In genomic region chr3:121464733-121465305, GRCm38 (mm10) we compare ENCODE assay signal across 11 mouse cellular contexts. TPM values are rescaled to one million over a fixed set of nuclear protein-coding genes. Genes with fewer than 3 reads are reported as not detected.
DNase-seq lines count a peak whose midpoint lies in the region; ATAC-seq and TF ChIP-seq lines count a peak whose summit lies in the region.
"Had no signal": no experiment of that assay in that cellular context is flagged by ENCODE, and none has a peak within 500 bp of the region (broad histone marks: within the 10 kb centered on the region; RNA-seq: fewer than 3 reads in every experiment).

No protein-coding gene starts in this region.

- no peak for TF ChIP-seq POLR2A in embryonic fibroblast, embryonic 13.5 days (IDR thresholded peaks at IDR 0.05; ENCODE audit: low read depth, low read length)

- peaks cover 13% of the 10 kb centered on the region for H3K4me1 ChIP-seq in intestine, embryonic 14.5 days (replicated peaks; ENCODE audit: control insufficient read depth, insufficient read depth, low read length)
- H3K4me1 ChIP-seq in intestine, embryonic 15.5 days (replicated peaks), result peaks cover 7% of the 10 kb centered on the region
- 0 out of 2 replicates have a peak, but pooled peaks cover 3% of the 10 kb centered on the region for H3K4me1 ChIP-seq in embryonic fibroblast, embryonic 13.5 days (ENCODE audit: control insufficient read depth, insufficient read depth, low read length)
- peaks cover 8% of the 10 kb centered on the region for H3K4me1 ChIP-seq in hindbrain, embryonic 15.5 days (replicated peaks)
- peaks cover 20% of the 10 kb centered on the region for H3K4me1 ChIP-seq in neural tube, embryonic 12.5 days
- H3K4me1 ChIP-seq in kidney, embryonic 16.5 days (ENCODE audit: insufficient read depth, low read length), result peaks cover 22% of the 10 kb centered on the region

- no peak overlapping the region for H3K9ac ChIP-seq in intestine, embryonic 14.5 days (ENCODE audit: low read length)
- H3K9ac ChIP-seq in intestine, embryonic 15.5 days, result no peak overlapping the region
- H3K9ac ChIP-seq in hindbrain, embryonic 15.5 days, result no peak overlapping the region
- H3K9ac ChIP-seq in neural tube, embryonic 12.5 days, result no peak overlapping the region
- H3K9ac ChIP-seq in kidney, embryonic 16.5 days (replicated peaks; ENCODE audit: low read length), result no peak overlapping the region
- H3K9ac ChIP-seq: heart, embryonic 15.5 days; lung, embryonic 15.5 days had no signal

- peaks cover 13% of the 10 kb centered on the region for H3K36me3 ChIP-seq in intestine, embryonic 14.5 days (ENCODE audit: control insufficient read depth, insufficient read depth, low read length)
- H3K36me3 ChIP-seq in intestine, embryonic 15.5 days, result no peaks in the 10 kb centered on the region
- H3K36me3 ChIP-seq in hindbrain, embryonic 15.5 days, result no peaks in the 10 kb centered on the region
- H3K36me3 ChIP-seq in neural tube, embryonic 12.5 days, result peaks cover 14% of the 10 kb centered on the region
- peaks cover 12% of the 10 kb centered on the region; the same call in 1 of the 2 replicates for H3K36me3 ChIP-seq in kidney, embryonic 16.5 days (ENCODE audit: insufficient read depth, low read length)
- H3K36me3 ChIP-seq: heart, embryonic 15.5 days had no signal

- DNase-seq in intestine, embryonic 14.5 days (ENCODE audit: low spot score), result no peak
- no peak for DNase-seq in left cerebral cortex, postnatal 36 days (ENCODE audit: low spot score in 2 of 2)

- intact Hi-C loops in left cerebral cortex, postnatal 36 days (cut with DNase I), result no loop called here

- H3K4me2 ChIP-seq in intestine, embryonic 14.5 days (ENCODE audit: low read length), result no peak overlapping the region
- H3K4me2 ChIP-seq in intestine, embryonic 15.5 days (replicated peaks), result no peak overlapping the region
- no peak overlapping the region for H3K4me2 ChIP-seq in hindbrain, embryonic 15.5 days
- no peak overlapping the region for H3K4me2 ChIP-seq in neural tube, embryonic 12.5 days (replicated peaks)
- H3K4me2 ChIP-seq in kidney, embryonic 16.5 days (replicated peaks; ENCODE audit: low read depth, low read length), result no peak overlapping the region
- H3K4me2 ChIP-seq: heart, embryonic 15.5 days; lung, embryonic 15.5 days had no signal

- no peak for TF ChIP-seq CTCF in embryonic fibroblast, embryonic 13.5 days (IDR thresholded peaks at IDR 0.05; ENCODE audit: borderline replicate concordance, insufficient read depth, low read length)

- no peaks in the 10 kb centered on the region for H3K9me3 ChIP-seq in intestine, embryonic 14.5 days (ENCODE audit: control insufficient read depth, low read length)
- no peaks in the 10 kb centered on the region for H3K9me3 ChIP-seq in intestine, embryonic 15.5 days
- H3K9me3 ChIP-seq in hindbrain, embryonic 15.5 days, result no peaks in the 10 kb centered on the region
- no peaks in the 10 kb centered on the region for H3K9me3 ChIP-seq in neural tube, embryonic 12.5 days
- H3K9me3 ChIP-seq in kidney, embryonic 16.5 days (ENCODE audit: low read length), result no peaks in the 10 kb centered on the region
- H3K9me3 ChIP-seq: heart, embryonic 15.5 days; lung, embryonic 15.5 days had no signal

- H3K27ac ChIP-seq in intestine, embryonic 14.5 days (ENCODE audit: low read depth), result 0 out of 2 replicates have a peak overlapping the region, but pooled peaks have one; percentile 7
- no peak overlapping the region for H3K27ac ChIP-seq in intestine, embryonic 15.5 days
- peak overlapping the region; percentile 74 for H3K27ac ChIP-seq in embryonic fibroblast, embryonic 13.5 days (ENCODE audit: insufficient read depth, low read length)
- H3K27ac ChIP-seq in hindbrain, embryonic 15.5 days (replicated peaks), result peak overlapping the region; percentile 77
- H3K27ac ChIP-seq in neural tube, embryonic 12.5 days, result peak overlapping the region; percentile 62
- no peak overlapping the region for H3K27ac ChIP-seq in kidney, embryonic 16.5 days (ENCODE audit: low read length)
- H3K27ac ChIP-seq: heart, embryonic 15.5 days; left cerebral cortex, adult 2 months; lung, embryonic 15.5 days had no signal

- no peak for ATAC-seq in intestine, embryonic 14.5 days (replicated peaks; ENCODE audit: low FRiP score, low TSS enrichment, low read depth)
- ATAC-seq in intestine, embryonic 15.5 days, result no peak
- ATAC-seq in hindbrain, embryonic 15.5 days (ENCODE audit: low FRiP score, low read depth), result no peak
- peak; percentile 27; the same call in 1 of the 2 replicates for ATAC-seq in neural tube, embryonic 12.5 days (ENCODE audit: low FRiP score, low read depth)
- no peak for ATAC-seq in kidney, embryonic 16.5 days (ENCODE audit: low FRiP score, low TSS enrichment)
- no peak for ATAC-seq in activated CD4-positive, CD25-positive, alpha-beta regulatory T cell, adult 4 months

- no peak overlapping the region for H3K4me3 ChIP-seq in intestine, embryonic 14.5 days (ENCODE audit: low read depth, low read length)
- H3K4me3 ChIP-seq in intestine, embryonic 15.5 days (replicated peaks), result no peak overlapping the region
- H3K4me3 ChIP-seq in embryonic fibroblast, embryonic 13.5 days (ENCODE audit: insufficient read depth, low read length), result no peak overlapping the region
- no peak overlapping the region for H3K4me3 ChIP-seq in hindbrain, embryonic 15.5 days
- H3K4me3 ChIP-seq in neural tube, embryonic 12.5 days, result no peak overlapping the region
- H3K4me3 ChIP-seq in kidney, embryonic 16.5 days (ENCODE audit: low read length), result no peak overlapping the region
- H3K4me3 ChIP-seq: heart, embryonic 15.5 days; left cerebral cortex, adult 2 months; lung, embryonic 15.5 days had no signal

- WGBS in intestine, embryonic 14.5 days, result 72% methylated on average over 7 of the region's 7 CpGs
- 76% methylated on average over 7 of the region's 7 CpGs for WGBS in intestine, embryonic 15.5 days
- 35% methylated on average over 7 of the region's 7 CpGs for WGBS in hindbrain, embryonic 15.5 days
- WGBS in neural tube, embryonic 12.5 days, result 42% methylated on average over 7 of the region's 7 CpGs
- WGBS in kidney, embryonic 16.5 days, result 77% methylated on average over 7 of the region's 7 CpGs

- H3K27me3 ChIP-seq in intestine, embryonic 14.5 days (replicated peaks; ENCODE audit: control insufficient read depth, insufficient read depth, low read length), result no peaks in the 10 kb centered on the region
- H3K27me3 ChIP-seq in intestine, embryonic 15.5 days (replicated peaks), result no peaks in the 10 kb centered on the region
- no peaks in the 10 kb centered on the region for H3K27me3 ChIP-seq in hindbrain, embryonic 15.5 days
- no peaks in the 10 kb centered on the region for H3K27me3 ChIP-seq in neural tube, embryonic 12.5 days (replicated peaks)
- H3K27me3 ChIP-seq in kidney, embryonic 16.5 days (ENCODE audit: insufficient read depth, low read length), result no peaks in the 10 kb centered on the region
- H3K27me3 ChIP-seq: heart, embryonic 15.5 days; lung, embryonic 15.5 days had no signal

RNA-seq across cellular contexts. Expression of gene Cnn3, which starts 38.5 kb away (rescaled TPM):
- 567 and 699 TPM in 2 replicates for polyA plus RNA-seq in intestine, embryonic 14.5 days (2014; fragmentation: Nextera tagmentation; extraction: Ambion mirVana)
- 414 and 470 TPM in 2 replicates for polyA plus RNA-seq in intestine, embryonic 15.5 days (2015; fragmentation: Nextera tagmentation; extraction: Ambion mirVana)
- polyA plus RNA-seq in embryonic fibroblast, embryonic 13.5 days (2011; ENCODE audit: insufficient read length, low read depth, missing spikeins), result 720 and 799 TPM in 2 replicates
- polyA plus RNA-seq in hindbrain, embryonic 15.5 days (2015; fragmentation: Nextera tagmentation; extraction: Ambion mirVana), result 423 and 447 TPM in 2 replicates
- polyA plus RNA-seq in neural tube, embryonic 12.5 days (2016; fragmentation: Nextera tagmentation; extraction: Ambion mirVana), result 909 and 919 TPM in 2 replicates
- 620 and 668 TPM in 2 replicates for polyA plus RNA-seq in kidney, embryonic 16.5 days (2015; fragmentation: Nextera tagmentation; extraction: Ambion mirVana)
- total RNA-seq in left cerebral cortex, postnatal 36 days (2021), result 10 to 100 TPM; 63.0 to 67.5 TPM
- 1 to 10 TPM; 2.5 to 4.1 TPM for polyA plus RNA-seq in activated CD4-positive, CD25-positive, alpha-beta regulatory T cell, adult 4 months (2017; shearing (Covaris generic))

Comparison
In these comparisons a context has a peak if more than half of its experiments do, and no peak if none do; other contexts are left out.
1. H3K27ac ChIP-seq: peak in intestine, embryonic 14.5 days (single experiment), embryonic fibroblast, embryonic 13.5 days (single experiment), hindbrain, embryonic 15.5 days (single experiment) and neural tube, embryonic 12.5 days (single experiment); none in intestine, embryonic 15.5 days (single experiment) and kidney, embryonic 16.5 days (single experiment).
2. RNA of gene Cnn3, which starts 38.5 kb away (polyA plus RNA-seq): 909 to 919 TPM in neural tube, embryonic 12.5 days, 720 to 799 TPM in embryonic fibroblast, embryonic 13.5 days, 620 to 668 TPM in kidney, embryonic 16.5 days, 567 to 699 TPM in intestine, embryonic 14.5 days, 414 to 470 TPM in intestine, embryonic 15.5 days and 423 to 447 TPM in hindbrain, embryonic 15.5 days; 2.5 to 4.1 TPM in activated CD4-positive, CD25-positive, alpha-beta regulatory T cell, adult 4 months; every median in the first group is over 10 times any median in the second.